Mouse (Mus musculus): ENCODE data around the gene Ccdc148.

Ccdc148 gene

DNA sequence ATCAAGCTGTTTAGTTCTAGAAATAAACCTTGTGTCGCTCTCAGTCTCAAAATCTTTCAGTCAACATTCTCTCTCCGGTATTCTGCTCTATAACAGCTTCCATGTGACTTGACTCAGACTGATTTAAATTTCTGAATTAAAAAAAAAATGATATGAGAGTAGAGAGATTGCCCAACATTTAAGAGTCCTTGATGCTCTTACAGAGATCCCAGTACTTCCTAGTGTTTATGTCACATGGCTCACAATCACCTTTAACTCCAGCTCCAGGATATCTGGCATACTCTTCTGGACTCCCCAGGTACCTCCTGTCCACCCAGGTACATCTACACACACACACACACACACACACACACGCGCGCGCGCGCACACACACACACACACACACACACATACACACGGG lies 248.1 kb downstream of the Ccdc148 start:
- DNase-seq (ENCODE audit: low read depth): no peak

DNA sequence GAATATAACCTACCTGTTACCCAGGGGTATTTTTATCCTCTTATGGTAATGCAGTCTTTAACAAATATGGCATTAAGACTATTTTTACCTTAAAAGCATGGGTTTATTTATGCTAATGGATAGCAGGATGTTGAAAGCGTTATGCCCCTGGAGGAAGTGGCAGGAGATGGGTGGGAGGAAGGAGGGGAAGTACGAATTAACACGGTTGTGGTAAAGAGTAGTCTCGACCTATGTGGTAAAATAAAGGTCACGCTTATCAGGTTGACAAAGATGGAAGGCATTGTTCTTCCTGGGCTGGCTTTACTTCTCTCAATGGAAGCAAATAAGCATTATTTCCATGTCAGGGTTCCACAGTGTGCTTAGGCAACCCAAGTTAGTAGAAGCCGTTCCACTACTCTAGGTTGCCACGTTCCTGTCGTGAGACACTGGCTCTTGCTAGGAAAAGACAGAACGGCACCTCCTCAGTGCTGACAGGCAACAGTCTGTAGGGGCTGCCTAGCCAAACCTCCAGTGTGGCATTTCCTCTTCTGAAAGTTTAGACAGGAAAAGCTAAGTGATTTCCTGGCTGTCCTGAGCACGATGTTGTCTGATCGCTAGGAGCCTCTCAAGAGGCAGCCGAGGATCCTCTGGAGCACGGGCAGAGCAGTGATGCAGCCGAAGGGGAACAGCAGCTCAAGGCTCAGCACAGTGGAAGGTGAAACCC lies 253.5 kb downstream of the Ccdc148 start:
- DNase-seq (ENCODE audit: low read depth): peak; percentile 75

DNA sequence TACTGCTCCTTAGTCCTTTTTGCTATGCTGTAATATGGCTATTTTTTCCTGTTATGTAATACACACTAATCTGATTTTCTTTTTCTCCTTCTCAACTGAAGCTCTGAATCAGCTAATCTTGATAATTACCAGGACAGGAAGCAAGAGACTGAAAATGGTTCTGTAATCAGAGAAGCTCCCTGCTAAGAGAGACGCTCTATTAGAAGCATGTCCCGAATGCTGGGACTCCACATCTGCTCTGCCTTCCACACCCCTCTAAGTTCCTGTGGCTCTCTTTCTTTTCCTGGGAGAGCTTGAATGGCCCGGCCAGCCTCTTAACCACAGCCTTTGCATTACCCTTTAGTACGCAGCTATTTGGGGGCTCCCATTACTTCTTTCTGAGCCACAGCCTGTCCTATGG lies 255.4 kb downstream of the Ccdc148 start:
- DNase-seq (ENCODE audit: low read depth): no peak

DNA sequence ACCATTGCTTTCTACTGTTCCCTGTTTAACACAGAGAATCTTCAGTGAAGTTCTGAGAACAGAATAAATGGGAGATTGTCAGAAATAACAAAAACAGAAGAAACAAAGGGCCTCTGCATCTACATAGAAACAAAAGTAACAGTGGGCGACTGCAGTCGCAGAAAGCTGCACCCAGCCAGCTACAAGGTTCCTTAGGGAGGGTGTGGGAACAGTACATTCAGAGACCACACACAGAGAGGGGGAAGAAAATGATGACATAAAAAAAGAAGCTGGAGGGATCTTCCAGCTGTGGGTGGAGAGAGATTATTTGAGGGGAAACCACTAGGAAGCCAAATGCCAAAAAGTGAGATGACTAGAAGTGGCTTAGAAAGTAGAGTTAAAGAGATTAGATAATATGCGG lies 280.6 kb downstream of the Ccdc148 start:
- no peak for DNase-seq (ENCODE audit: low read depth)

DNA sequence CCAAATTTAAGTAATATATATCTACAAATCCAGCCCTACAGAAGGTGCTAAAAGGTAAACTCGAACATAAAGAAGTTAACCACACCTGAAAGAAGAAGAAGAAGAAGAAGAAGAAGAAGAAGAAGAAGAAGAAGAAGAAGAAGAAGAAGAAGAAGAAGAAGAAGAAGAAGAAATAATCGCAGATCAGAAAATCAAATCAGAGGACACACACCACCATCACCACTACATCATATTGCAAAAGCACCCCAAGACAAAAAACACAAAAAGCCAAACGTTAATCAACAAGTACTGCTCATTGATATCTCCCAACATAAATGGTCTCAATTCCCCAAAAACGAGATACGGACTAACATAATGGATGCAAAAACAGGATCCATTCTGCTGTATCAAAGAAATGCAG lies 301.3 kb downstream of the Ccdc148 start, which contains the start of gene Gm11099:
Gene Gm11099, plus strand, starts transcription at position 301 of the 400 bp plus-strand sequence.
- DNase-seq (ENCODE audit: low read depth): no peak

DNA sequence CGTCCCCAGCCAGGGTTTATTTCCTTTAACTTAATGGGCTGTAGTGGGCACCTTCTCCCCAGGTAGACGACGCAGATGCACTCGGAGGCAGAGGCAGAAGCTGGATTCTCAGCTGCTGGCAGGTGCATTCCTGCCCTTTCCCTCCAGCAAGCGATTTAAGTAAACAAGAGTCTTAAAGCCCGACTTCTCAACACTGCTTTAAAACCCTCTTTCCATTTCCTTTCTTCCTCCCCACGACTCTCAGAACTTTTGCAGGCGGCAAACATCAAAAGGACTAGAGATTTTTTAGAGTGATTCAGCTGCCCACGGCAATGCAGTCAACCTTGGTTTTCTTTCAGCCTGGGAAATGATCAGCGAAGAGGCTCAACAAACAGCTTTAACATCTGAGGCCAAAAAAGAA lies 316.0 kb downstream of the Ccdc148 start:
- DNase-seq (ENCODE audit: low read depth): peak; percentile 8

DNA sequence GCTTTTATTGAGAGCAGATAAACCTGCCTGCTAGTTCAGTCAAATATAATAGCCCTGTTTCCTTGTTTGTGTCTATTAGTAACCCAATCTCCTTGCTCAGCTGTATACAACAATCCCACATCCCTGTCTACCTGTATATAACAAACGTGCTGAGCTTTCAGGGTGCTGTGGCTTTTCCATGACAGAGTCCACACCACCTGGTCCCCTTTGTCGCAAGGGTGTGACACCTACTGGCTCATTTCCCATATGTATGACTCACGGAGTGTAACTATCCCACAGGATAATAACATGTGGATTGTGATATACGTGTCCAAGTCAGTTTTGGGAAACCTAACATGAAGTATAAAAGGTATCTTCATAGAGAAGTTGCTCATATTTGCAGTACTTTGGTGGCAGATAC lies 318.0 kb downstream of the Ccdc148 start:
- no peak for DNase-seq (ENCODE audit: low read depth)

DNA sequence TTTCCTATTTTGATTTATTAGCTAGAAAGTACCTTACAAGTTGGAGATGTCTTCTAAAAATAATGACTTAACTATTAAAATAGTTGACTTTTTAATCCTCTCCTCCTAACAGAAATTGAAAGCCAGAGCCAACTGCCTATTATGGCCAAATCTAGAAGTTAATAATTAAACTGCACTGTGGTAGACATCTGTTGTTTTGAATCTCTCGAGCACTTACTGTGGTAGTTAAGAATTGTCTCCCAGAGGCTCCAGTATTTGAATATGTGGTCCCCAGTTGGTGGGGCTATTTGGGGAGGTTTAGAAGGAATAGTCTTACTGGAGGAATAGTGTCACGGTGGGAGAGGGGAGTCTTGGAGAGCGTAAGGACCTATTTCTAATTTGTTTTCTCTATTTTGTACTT lies 319.5 kb downstream of the Ccdc148 start:
- no peak for DNase-seq (ENCODE audit: low read depth)

DNA sequence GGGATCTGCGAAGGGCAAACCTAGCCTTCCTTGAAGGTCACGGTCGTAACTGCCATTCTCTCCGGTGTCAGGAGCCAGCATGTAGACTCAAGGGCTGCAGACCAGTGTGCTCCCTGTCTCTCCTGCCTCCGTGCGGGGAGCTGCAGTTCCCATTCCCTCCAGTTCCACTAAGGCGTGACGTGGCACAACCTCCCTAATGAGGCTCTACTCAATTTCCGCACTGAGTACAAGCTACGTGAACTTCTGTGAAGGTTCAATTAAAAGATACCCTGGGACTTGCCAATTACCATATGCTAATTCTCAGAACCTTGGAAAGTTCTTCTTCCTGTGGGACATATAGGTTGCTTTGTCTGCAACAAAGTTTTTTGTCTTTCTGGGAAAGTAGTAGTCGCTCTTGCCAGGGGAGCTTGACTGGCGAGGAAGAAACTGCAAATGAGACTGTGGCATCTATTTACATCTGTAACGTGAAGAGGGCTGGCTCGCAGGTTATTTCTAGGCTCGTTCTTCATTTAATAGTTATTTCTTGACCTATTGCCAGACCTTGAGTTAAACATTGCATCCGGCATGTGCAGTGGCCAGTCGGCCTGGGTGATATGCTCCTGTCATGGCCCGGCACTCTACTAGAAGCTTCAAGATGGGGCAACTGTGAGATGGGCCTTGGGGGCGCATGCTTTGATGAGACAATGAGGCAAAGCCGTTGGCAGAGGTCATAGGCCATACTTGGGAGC lies 328.1 kb downstream of the Ccdc148 start:
- no peak for DNase-seq (ENCODE audit: low read depth)

DNA sequence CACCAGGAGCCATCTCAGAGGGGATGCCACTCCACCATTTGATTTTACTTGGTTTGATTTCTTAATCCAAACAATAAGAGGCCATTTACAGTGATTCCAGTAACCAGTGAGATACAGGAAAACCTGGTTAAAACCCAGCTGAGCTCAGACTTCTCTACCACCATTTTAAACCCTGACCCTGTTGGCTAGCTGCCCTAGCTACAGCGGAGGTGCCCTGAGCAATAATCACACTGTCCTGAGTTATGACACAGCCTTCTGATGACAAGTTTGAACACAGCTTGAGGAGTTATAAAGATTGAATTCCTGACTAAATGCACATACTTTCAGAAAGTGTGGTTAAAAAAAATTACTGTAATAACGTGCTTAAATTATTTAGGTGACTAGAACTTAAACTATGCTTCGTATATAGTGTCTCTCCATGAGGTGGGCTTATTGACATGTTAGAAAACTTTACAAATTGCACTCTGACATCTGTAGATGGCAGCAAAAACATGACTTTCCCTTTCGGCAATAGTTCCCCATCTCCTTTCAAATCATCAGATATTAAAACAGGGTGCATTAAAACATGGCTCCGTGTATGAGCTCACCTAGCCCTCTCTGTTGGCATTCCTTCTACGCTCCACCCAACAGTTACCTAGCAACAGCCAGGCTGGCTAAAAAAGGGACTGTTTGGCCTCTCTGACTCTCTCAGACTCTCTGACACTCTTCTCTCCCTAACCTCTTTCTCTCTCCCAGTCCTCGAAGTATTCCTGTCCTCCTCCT lies 330.3 kb downstream of the Ccdc148 start:
- peak; percentile 5 for DNase-seq (ENCODE audit: low read depth)

DNA sequence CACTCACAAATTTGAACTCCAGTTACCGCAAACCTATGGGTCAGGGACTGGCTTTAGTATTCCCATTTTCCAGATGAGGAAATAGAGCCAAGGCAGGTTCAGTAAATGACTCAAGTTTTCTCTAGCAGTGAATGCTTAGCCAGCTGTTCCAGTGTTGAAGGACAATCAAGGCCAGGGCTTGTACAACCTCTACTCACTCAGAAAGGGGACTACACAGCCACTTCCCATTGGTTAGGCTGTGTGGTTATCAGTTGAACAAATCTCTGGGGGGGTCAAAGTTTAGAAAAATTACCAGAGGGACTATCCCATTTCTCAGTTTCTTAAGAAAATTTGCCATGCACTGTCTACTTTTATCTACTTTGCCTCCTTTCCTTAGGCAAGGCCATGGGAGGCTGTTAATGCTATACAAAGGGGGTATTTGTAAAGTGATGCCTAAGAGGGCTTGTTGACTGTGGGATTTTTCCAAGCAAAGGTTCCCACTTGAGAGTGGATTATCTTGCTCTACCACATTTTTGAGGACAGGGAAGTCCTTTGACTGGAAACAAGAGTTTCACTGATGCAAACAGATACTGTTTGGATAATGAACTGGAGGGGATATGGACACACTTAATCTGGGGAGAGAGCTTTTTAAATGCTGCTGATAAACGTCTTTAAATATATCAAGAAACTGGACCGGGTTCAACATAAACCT lies 331.4 kb downstream of the Ccdc148 start:
- DNase-seq (ENCODE audit: low read depth): no peak

DNA sequence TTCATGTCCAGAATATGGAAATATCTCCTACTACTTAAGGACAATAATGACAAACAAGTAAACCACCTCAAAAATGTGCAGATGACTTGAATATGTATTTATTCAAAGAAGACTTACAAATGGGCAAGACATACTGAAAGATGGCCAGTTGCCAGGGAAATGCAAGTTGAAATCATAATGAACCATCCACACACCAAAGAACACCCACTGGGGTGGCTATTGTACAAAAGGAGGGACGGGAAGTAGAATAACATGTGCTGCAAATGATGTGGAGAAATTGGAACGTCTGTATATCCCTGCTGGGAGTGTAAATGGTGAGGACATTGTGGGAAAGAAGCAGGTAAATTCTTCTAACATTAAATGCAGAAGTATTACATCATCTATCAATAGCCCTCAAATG lies 347.5 kb downstream of the Ccdc148 start:
- no peak for DNase-seq (ENCODE audit: low read depth)

DNA sequence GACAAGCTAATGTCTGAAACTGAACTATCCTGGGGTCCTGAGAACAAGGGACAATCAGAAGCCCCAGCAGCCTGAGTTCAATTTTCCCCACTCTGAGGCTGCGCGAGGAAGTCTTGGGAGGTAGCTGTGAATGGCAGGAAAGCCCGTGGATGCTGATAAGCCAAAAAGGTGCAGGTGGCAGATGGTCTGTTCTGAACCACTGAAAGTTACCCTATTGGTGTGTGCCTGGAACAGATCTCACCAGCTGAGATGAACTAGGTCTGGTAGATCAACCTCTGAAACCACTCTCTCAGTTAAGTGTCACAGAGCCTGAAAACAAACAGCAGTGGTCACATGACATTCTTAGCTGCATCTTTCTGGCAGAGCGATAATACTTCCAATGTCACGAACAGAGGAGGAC lies 360.9 kb downstream of the Ccdc148 start:
- no peak for DNase-seq (ENCODE audit: low read depth)

DNA sequence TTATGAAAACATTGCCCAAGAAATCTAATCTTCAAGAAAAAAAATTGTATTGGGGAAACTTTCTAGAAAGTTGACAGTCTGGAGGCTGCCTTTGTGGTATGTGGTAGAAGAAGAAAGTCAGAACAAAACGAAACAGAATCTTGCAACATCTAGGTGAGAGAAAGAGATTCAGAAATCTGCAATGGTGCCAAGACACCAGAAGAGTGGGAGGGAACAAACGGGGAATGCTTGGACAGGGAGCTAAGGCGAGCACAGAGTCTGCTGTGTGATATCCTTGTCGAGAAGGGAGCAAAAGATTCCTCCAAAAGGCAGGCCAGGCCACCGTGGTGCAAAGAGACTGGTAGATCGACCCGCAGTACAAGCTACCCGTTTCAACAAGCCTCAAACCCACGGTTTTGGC lies 361.4 kb downstream of the Ccdc148 start:
- no peak for DNase-seq (ENCODE audit: low read depth)

DNA sequence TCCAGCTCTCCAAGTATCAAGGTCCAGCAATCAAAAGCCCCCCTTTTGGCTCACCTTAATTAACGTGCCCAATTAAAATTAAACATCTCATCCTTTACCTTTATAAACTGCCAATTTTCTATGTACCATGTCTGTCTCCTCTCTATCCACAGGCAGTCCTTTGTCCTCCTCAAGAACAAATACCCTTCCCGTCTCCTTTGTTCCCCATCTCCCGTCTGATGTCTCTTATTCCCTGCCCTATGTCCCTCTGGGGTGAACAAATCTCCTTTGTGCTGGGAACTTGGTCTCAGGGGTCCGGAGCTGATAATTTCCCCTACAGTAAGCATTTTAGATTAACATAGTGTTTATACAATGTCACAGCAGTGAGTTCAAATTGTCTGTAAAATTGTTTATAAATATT lies 363.0 kb downstream of the Ccdc148 start:
- no peak for DNase-seq (ENCODE audit: low read depth)

DNA sequence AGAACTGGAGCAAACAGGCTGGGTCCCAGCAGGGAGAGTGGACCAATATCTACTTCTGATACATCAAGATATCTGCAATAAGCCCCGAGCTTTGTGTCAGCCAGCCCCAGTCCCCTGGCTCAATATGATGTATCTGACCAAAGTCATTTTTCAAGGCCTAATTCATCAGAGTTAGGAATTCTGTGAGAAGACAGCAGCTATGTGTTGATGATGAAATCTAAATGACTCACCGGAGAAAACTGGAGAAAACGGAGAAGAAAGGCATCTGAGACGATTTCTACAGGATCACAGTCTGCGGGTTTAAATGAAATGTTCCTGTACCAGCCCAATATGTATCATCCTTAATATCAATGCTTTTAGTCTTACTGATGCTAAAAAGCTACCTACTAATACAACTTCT lies 365.1 kb downstream of the Ccdc148 start:
- DNase-seq (ENCODE audit: low read depth): no peak

DNA sequence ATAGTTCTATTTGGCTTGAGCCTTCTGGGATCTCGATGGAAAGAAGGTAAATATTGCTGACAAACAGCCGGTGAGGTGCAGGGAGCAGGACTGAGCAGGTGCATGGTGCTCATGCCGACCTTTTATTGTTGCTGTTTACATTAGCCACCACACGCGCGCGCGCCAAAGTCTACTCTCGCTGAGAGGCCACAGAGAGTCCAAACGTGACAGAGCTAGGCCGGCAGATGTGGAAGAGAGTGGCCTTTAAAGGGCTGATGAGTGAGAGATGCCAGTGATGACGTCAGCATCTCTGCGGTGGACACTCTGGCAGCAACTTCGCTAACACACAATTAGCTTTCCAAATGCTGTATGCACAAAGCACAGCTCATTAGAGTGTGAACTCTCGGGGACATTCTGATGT lies 366.0 kb downstream of the Ccdc148 start:
- no peak for DNase-seq (ENCODE audit: low read depth)

DNA sequence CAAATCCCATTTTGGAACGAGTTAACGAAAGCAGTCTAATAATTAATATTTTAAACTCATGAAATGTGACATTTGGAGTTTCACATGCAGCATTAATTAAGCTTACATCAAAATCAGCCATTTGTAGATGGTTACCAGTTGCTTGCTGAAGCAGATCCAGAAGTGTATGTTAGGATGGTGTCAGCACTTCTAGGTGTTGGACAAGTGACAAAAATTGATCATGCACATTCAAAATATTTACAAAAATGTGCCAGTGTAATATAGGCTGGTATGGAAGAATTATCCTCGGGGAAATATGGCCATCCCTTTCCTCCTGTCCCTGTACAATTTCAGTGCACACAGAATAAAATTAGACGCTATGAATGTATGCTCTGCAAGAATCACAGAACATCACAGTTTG lies 370.1 kb downstream of the Ccdc148 start:
- no peak for DNase-seq (ENCODE audit: low read depth)

DNA sequence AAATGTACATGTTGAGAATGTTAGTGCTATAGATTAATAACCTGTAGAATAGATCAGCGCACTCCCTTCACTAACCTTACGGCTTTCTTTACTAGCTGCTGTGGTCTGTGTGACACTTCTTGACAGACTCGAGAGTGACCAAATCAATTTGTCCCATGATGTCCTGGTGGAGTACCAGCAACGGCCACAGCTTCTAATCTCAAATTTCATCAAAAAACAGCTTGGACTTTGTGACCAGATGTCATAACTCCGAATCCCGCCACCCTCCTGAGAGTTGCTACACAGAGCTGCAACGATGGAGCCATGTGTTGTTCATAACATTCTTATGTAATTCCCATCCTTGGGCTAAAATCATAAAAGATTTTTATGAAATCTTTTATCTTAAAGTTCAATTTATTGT lies 370.5 kb downstream of the Ccdc148 start:
- no peak for DNase-seq (ENCODE audit: low read depth)

DNA sequence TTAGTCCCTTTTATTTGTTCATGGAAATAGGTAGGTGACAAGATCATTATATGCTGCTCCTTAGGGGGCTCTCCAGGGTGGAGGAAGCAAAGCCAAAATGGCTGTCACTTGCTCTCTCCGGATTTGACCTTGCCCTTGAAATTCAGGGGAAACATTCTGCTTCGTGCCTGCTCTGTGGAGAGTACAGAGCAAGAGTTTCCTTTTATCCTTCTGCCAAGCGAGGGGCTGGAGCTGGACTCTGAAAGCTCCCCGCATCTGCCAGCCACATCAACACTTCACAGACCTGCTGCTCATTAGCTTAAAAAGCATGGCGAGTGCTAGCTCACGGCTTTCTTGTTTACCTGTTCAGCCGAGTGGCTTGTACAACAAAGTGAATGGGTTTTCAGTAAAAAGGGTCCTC lies 373.1 kb downstream of the Ccdc148 start:
- no peak for DNase-seq (ENCODE audit: low read depth)

DNA sequence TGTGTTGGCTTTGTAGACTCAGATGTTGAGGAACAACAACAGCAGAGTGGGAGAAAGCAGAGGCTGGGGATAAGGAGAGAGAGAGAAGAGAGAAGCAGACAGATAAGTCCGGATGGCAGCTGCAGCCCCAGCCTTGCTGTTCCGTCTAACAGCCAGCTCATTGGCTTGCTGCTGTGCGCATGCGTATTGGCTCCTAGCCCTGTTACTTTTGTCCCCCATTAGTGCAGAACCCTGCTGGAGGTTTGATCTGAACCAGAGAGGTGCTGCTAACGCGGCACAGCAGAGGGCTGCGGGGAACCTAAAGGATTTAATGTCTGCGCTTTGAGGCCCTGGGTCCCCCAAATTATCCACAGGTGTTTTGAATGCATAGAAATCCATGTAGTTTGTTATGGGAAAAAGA lies 373.8 kb downstream of the Ccdc148 start:
- no peak for DNase-seq (ENCODE audit: low read depth)

DNA sequence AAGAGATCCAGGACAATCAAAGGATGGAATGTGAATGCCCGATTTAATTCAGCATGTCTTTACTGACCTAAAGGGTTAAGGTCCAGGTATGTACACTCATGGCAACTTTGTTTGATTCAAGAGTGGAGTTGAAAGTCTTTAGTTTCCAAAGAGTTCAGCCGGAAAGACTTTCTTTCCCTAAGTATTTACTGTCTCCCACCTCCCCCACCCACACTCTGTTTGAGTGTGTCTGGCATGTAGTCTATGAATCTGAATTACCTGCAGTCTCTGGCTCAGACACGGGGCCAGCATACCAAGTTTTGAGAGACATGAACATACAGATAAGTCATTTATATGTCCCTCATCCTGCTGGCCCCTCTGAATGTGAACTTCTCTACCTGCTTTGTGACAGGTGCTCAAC lies 374.3 kb downstream of the Ccdc148 start:
- no peak for DNase-seq (ENCODE audit: low read depth)

DNA sequence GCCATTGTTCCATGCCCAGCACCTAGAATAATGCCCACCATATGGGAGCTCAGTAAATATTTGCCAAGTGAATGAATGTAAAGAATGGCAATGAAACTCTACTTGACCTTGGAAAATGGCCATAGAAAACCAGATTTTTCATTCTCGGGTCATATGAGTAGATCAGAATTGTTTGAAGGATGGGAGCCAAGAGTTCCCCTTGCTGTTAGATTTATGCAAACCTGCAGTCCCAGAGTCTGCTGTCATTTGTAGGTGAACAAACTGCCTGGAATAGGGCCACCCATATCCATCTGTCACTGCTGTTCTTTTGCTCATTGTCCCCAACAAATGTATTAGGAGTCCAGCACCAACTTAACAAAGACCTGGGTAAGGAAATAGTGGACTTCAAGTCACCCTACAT lies 377.0 kb downstream of the Ccdc148 start:
- no peak for DNase-seq (ENCODE audit: low read depth)
